Mouse (Mus musculus): ENCODE measurements around the gene Tor1b. TPM values are rescaled to one million over a fixed set of nuclear protein-coding genes. Genes with fewer than 3 reads are reported as not detected.
A peak's percentile ranks its signal among the peaks of the same experiment; 100 is the strongest.

Tor1b gene
- total and polyA plus RNA-seq, 3 experiments: 33.0 to 55.6 (median 36.9) TPM

GRCm38 (mm10) chr2:30966826-30967225 is 14.1 kb downstream of the Tor1b start:
- peak; percentile 66 for DNase-seq (ENCODE audit: low read depth, low spot score)
- Histone ChIP-seq H3K79me2 (ENCODE audit: control insufficient read depth, insufficient read depth, low read length, poor library complexity) (peaks cover 23% of the 10 kb centered on the region), H3K36me3 (ENCODE audit: control insufficient read depth in 1 of 2, insufficient read depth in 2 of 2, low read length in 2 of 2) (peaks cover 1 to 23% of the 10 kb centered on the region in 2 experiments; a peak in 3 of 4 replicates), H3K4me3 (ENCODE audit: control insufficient read depth in 1 of 2, insufficient read depth in 1 of 2, low read depth in 2 of 2, low read length in 2 of 2) (peak overlapping the region; percentile 79 to 96), H3K27me3 (ENCODE audit: control insufficient read depth in 1 of 2, insufficient read depth in 2 of 2, low read length in 2 of 2) (no peaks in the 10 kb centered on the region), H3K4me1 (ENCODE audit: control insufficient read depth in 1 of 2, insufficient read depth in 2 of 2, low read length in 2 of 2) (peaks cover 0 to 22% of the 10 kb centered on the region in 2 experiments; a peak in 3 of 4 replicates), H3K9ac (ENCODE audit: control insufficient read depth, low read depth, low read length, poor library complexity, severe bottlenecking) (peak overlapping the region; percentile 96), H3K9me3 (replicated peaks; ENCODE audit: insufficient read depth, low read length) (no peaks in the 10 kb centered on the region), H3K27ac (ENCODE audit: control insufficient read depth, low read depth, low read length) (peak overlapping the region; percentile 65)
- TF ChIP-seq MXI1 (IDR thresholded peaks at IDR 0.05; ENCODE audit: low read depth, low read length) (peak; percentile 73), TCF12 (IDR thresholded peaks at IDR 0.05; ENCODE audit: low read depth, low read length) (no peak)

- H3K36me3 ChIP-seq (ENCODE audit: control insufficient read depth in 1 of 2, insufficient read depth in 2 of 2, low read length in 2 of 2): peaks cover 1 to 23% of the 10 kb centered on the region in 2 experiments; a peak in 3 of 4 replicates
- H3K9me3 ChIP-seq (replicated peaks; ENCODE audit: insufficient read depth, low read length): no peaks in the 10 kb centered on the region
- peaks cover 0 to 22% of the 10 kb centered on the region in 2 experiments; a peak in 3 of 4 replicates for H3K4me1 ChIP-seq (ENCODE audit: control insufficient read depth in 1 of 2, insufficient read depth in 2 of 2, low read length in 2 of 2)
- DNase-seq (ENCODE audit: low read depth, low spot score): peak; percentile 95
- peak within 1 kb of the TSS; percentile 96 for H3K9ac ChIP-seq (ENCODE audit: control insufficient read depth, low read depth, low read length, poor library complexity, severe bottlenecking)
- H3K79me2 ChIP-seq (ENCODE audit: control insufficient read depth, insufficient read depth, low read length, poor library complexity): peaks cover 23% of the 10 kb centered on the region
- H3K27me3 ChIP-seq (ENCODE audit: control insufficient read depth in 1 of 2, insufficient read depth in 2 of 2, low read length in 2 of 2): no peaks in the 10 kb centered on the region
- peak within 1 kb of the TSS; percentile 65 for H3K27ac ChIP-seq (ENCODE audit: control insufficient read depth, low read depth, low read length)
- TF ChIP-seq TBP (IDR thresholded peaks at IDR 0.05; ENCODE audit: low read depth, low read length): 0 out of 2 replicates have a peak, but pooled peaks have one; percentile 47
- peak; percentile 85; the same call in 1 of the 2 replicates for TF ChIP-seq ZMIZ1 (IDR thresholded peaks at IDR 0.05; ENCODE audit: low read depth, low read length)
- TF ChIP-seq CHD1 (IDR thresholded peaks at IDR 0.05; ENCODE audit: low read depth, low read length): no peak; the same call in 1 of the 2 replicates
- TF ChIP-seq ELF1 (IDR thresholded peaks at IDR 0.05; ENCODE audit: low read depth, low read length): peak; percentile 77
- TF ChIP-seq POLR2AphosphoS5 (IDR thresholded peaks at IDR 0.05; ENCODE audit: borderline replicate concordance, low read depth, low read length): no peak
- TF ChIP-seq MAFK (IDR thresholded peaks at IDR 0.05; ENCODE audit: borderline replicate concordance, low read depth, low read length): no peak
- TF ChIP-seq RCOR1 (IDR thresholded peaks at IDR 0.05; ENCODE audit: low read depth, low read length): peak; percentile 57; the same call in 1 of the 2 replicates
- peak; percentile 70; the same call in 1 of the 2 replicates for TF ChIP-seq KAT2A (conservative IDR thresholded peaks at IDR 0.05; ENCODE audit: low read depth, low read length)
- TF ChIP-seq SIN3A (IDR thresholded peaks at IDR 0.05; ENCODE audit: low read length): peak; percentile 74
- peak; percentile 36; the same call in 1 of the 2 replicates for TF ChIP-seq MAX (IDR thresholded peaks at IDR 0.05; ENCODE audit: low read length)
- TF ChIP-seq ZKSCAN1 (IDR thresholded peaks at IDR 0.05; ENCODE audit: low read depth, low read length): no peak
- TF ChIP-seq CHD2 (IDR thresholded peaks at IDR 0.05; ENCODE audit: low read length): no peak
- peak; percentile 96 for TF ChIP-seq HCFC1 (IDR thresholded peaks at IDR 0.05; ENCODE audit: low read depth, low read length)
- TF ChIP-seq BHLHE40 (IDR thresholded peaks at IDR 0.05; ENCODE audit: borderline replicate concordance, low read depth, low read length): no peak
- TF ChIP-seq MXI1 (IDR thresholded peaks at IDR 0.05; ENCODE audit: low read depth, low read length): peak; percentile 48; the same call in 1 of the 2 replicates
- no peak for TF ChIP-seq MYC (IDR thresholded peaks at IDR 0.05; ENCODE audit: low read depth, low read length)
- TF ChIP-seq TAL1 (IDR thresholded peaks at IDR 0.05; ENCODE audit: low read length): no peak
- peak; percentile 94 for TF ChIP-seq POLR2A (IDR thresholded peaks at IDR 0.05; ENCODE audit: control insufficient read depth in 1 of 2, insufficient read depth in 1 of 2, low read depth in 1 of 2, low read length in 2 of 2, poor library complexity in 1 of 2)
- TF ChIP-seq UBTF (IDR thresholded peaks at IDR 0.05; ENCODE audit: borderline replicate concordance, insufficient read depth, low read depth, low read length): no peak
- TF ChIP-seq NRF1 (IDR thresholded peaks at IDR 0.05; ENCODE audit: insufficient read depth, low read depth, low read length, poor library complexity, severe bottlenecking): peak; percentile 66
- TF ChIP-seq NELFE (IDR thresholded peaks at IDR 0.05; ENCODE audit: low read depth, low read length): peak; percentile 97
- TF ChIP-seq POLR2AphosphoS2 (IDR thresholded peaks at IDR 0.05; ENCODE audit: low read length): peak; percentile 91
- peak; percentile 73 for TF ChIP-seq ZNF384 (IDR thresholded peaks at IDR 0.05; ENCODE audit: low read depth, low read length)
- H3K4me3 ChIP-seq (ENCODE audit: control insufficient read depth in 1 of 2, insufficient read depth in 1 of 2, low read depth in 2 of 2, low read length in 2 of 2): peak within 1 kb of the TSS; percentile 79 to 96
Measured at GRCm38 (mm10) chr2:30967352-30968327, 14.9 kb downstream of the Tor1b start, which contains the start of gene Tor1a. Gene Tor1a, minus strand, starts transcription at chr2:30967933.
